Mouse (Mus musculus) lung, embryonic 16.5 days (tissue): ENCODE measurements around the gene Plekhg2. TPM values are rescaled to one million over a fixed set of nuclear protein-coding genes. Genes with fewer than 3 reads are reported as not detected.

ENCODE experiments used
- ATAC-seq: fragments of 200-750 bp; cut with Nextera tagmentation; 2 replicates; pipeline ENCODE4 v1.8.0; 2017; ENCODE audit warnings: low read depth, mild to moderate bottlenecking, moderate library complexity
- H3K27ac ChIP-seq: fragments of 300-500 bp; sonication (generic); 2 replicates; pipeline ENCODE4 v1.5.1; 2014; ENCODE audit warnings: mild to moderate bottlenecking, control low read depth, low read length
- H3K27me3 ChIP-seq: fragments of 300-500 bp; sonication (generic); 2 replicates; pipeline ENCODE4 v1.6.1; 2014; ENCODE audit warnings: low read depth, low read length, mixed read lengths; ENCODE audit not compliant: control insufficient read depth, insufficient read depth
- H3K36me3 ChIP-seq: fragments of 300-500 bp; sonication (generic); 2 replicates; pipeline ENCODE4 v1.6.1; 2014; ENCODE audit warnings: low read length; ENCODE audit not compliant: control insufficient read depth, insufficient read depth
- H3K4me1 ChIP-seq: fragments of 300-500 bp; sonication (generic); replicated peaks from 2 replicates; pipeline ENCODE4 v1.6.1; 2014; ENCODE audit warnings: low read length, mixed read lengths; ENCODE audit not compliant: control insufficient read depth, insufficient read depth
- H3K4me2 ChIP-seq: fragments of 300-500 bp; sonication (generic); 2 replicates; pipeline ENCODE4 v1.6.1; 2014; ENCODE audit warnings: low read depth, low read length, control low read depth
- H3K4me3 ChIP-seq: fragments of 300-500 bp; sonication (generic); 2 replicates; pipeline ENCODE4 v1.5.1; 2014; ENCODE audit warnings: mild to moderate bottlenecking, low read length, control low read depth
- H3K9ac ChIP-seq: fragments of 300-500 bp; sonication (generic); 2 replicates; pipeline ENCODE4 v1.6.1; 2014; ENCODE audit warnings: low read length, control low read depth
- H3K9me3 ChIP-seq: fragments of 300-500 bp; sonication (generic); 2 replicates; pipeline ENCODE4 v1.6.1; 2016; ENCODE audit warnings: low read length; ENCODE audit not compliant: control insufficient read depth
- WGBS: fragments of 180-500 bp; shearing (Covaris S2); extraction: QIAGEN DNeasy Blood & Tissue Kit; methylation state at CpG from one replicate; pipeline ENCODE4 v1.1.7; 2014; 5-methylcytosine and 5-hydroxymethylcytosine counted together
- polyA plus RNA-seq: library from polyadenylated mRNA; unstranded; fragments of >200 nt; fragmentation: Nextera tagmentation; extraction: Ambion mirVana; gene quantifications from 2 replicates; pipeline ENCODE4 v1.2.1, GENCODE M21; 2015

Gene Plekhg2
- polyA plus RNA-seq, 1 experiment from 2014 or later: 69.0 TPM

- Histone ChIP-seq H3K27ac (no peak overlapping the region), H3K9ac (no peak overlapping the region), H3K36me3 (peaks cover 41% of the 10 kb centered on the region), H3K4me1 (peaks cover 9% of the 10 kb centered on the region), H3K9me3 (no peaks in the 10 kb centered on the region), H3K4me3 (no peak overlapping the region), H3K4me2 (no peak overlapping the region), H3K27me3 (no peaks in the 10 kb centered on the region)
- no peak for ATAC-seq
- WGBS: 50% methylated on average over 9 of the region's 9 CpGs
These were observed 62.7 kb downstream of the Plekhg2 start for GRCm38 (mm10) chr7:28309737-28310136.

Other genes with a start within 250 kb of the Plekhg2 start
- gene 9530053A07Rik, start 243.1 kb downstream of the Plekhg2 start, polyA plus RNA-seq: 0.06 TPM in 1 of 2 replicates, not detected in the other
- 69.3 and 84.5 TPM in 2 replicates for gene Fbl, start 202.9 kb downstream of the Plekhg2 start, polyA plus RNA-seq
- gene Dyrk1b, start 193.1 kb downstream of the Plekhg2 start, polyA plus RNA-seq: 12.3 TPM in 2 replicates
- gene Eid2, start 104.7 kb downstream of the Plekhg2 start, polyA plus RNA-seq: 1.2 and 1.9 TPM in 2 replicates
- 7.9 and 9.6 TPM in 2 replicates for gene Eid2b, start 94.9 kb downstream of the Plekhg2 start, polyA plus RNA-seq
- not detected in 2 replicates for gene Selenov, start 81.4 kb downstream of the Plekhg2 start, polyA plus RNA-seq
- 0.20 and 0.43 TPM in 2 replicates for gene Dll3, start 70.4 kb downstream of the Plekhg2 start, polyA plus RNA-seq
- 120 and 124 TPM in 2 replicates for gene Timm50, start 60.5 kb downstream of the Plekhg2 start, polyA plus RNA-seq
- 84.4 and 91.8 TPM in 2 replicates for gene Supt5, start 33.9 kb downstream of the Plekhg2 start, polyA plus RNA-seq
- gene Rps16, start 21.9 kb downstream of the Plekhg2 start, polyA plus RNA-seq: 981 and 1,007 TPM in 2 replicates
- gene Zfp36, start 7.7 kb upstream of the Plekhg2 start, polyA plus RNA-seq: 23.9 and 26.8 TPM in 2 replicates
- gene Med29, start 20.1 kb upstream of the Plekhg2 start, polyA plus RNA-seq: 46.8 and 50.2 TPM in 2 replicates
- 87.6 and 89.7 TPM in 2 replicates for gene Paf1, start 20.4 kb upstream of the Plekhg2 start, polyA plus RNA-seq
- 46.6 and 47.1 TPM in 2 replicates for gene Gmfg, start 64.8 kb upstream of the Plekhg2 start, polyA plus RNA-seq
- gene Lrfn1, start 79.4 kb upstream of the Plekhg2 start, polyA plus RNA-seq: 1.5 and 1.8 TPM in 2 replicates
- not detected in 2 replicates for gene Ifnl2, start 137.9 kb upstream of the Plekhg2 start, polyA plus RNA-seq
- not detected in 2 replicates for gene Ifnl3, start 150.2 kb upstream of the Plekhg2 start, polyA plus RNA-seq
- not detected in 2 replicates for gene Sycn, start 168.3 kb upstream of the Plekhg2 start, polyA plus RNA-seq
- not detected in 2 replicates for gene Nccrp1, start 174.7 kb upstream of the Plekhg2 start, polyA plus RNA-seq
- 11.9 and 15.1 TPM in 2 replicates for gene Samd4b, start 225.5 kb upstream of the Plekhg2 start, polyA plus RNA-seq
- gene Pak4, start 225.6 kb upstream of the Plekhg2 start, polyA plus RNA-seq: 58.2 and 60.5 TPM in 2 replicates